Mouse (Mus musculus) MEL (cell line): ENCODE results near the gene Ube2q2.

Source experiments
- CHD1 ChIP-seq: IDR thresholded peaks from 2 replicates; pipeline ENCODE4 v1.6.1; 2012; ENCODE audit warnings: low read depth, mild to moderate bottlenecking, inconsistent platforms, low read length, improper control_type of control experiment
- MAX ChIP-seq: IDR thresholded peaks from 2 replicates; pipeline ENCODE4 v1.6.1; 2011; ENCODE audit warnings: low read length, improper control_type of control experiment
- MEF2A ChIP-seq: IDR thresholded peaks from 2 replicates; pipeline ENCODE4 v1.6.1; 2014; ENCODE audit warnings: low read depth, mild to moderate bottlenecking, inconsistent platforms, low read length, improper control_type of control experiment; ENCODE audit not compliant: poor library complexity, insufficient replicate concordance, severe bottlenecking; ENCODE audit errors: extremely low read depth
- POLR2A ChIP-seq, 2 experiments: IDR thresholded peaks; 2 replicates each; pipeline ENCODE4 v1.6.1; 2011 to 2012; ENCODE audit warnings: low read length in 2 of 2, mild to moderate bottlenecking in 2 of 2, control low read depth in 1 of 2, improper control_type of control experiment in 1 of 2, low read depth in 1 of 2, moderate library complexity in 1 of 2; ENCODE audit not compliant: control insufficient read depth in 1 of 2, insufficient read depth in 1 of 2, poor library complexity in 1 of 2
- ZNF384 ChIP-seq: IDR thresholded peaks from 2 replicates; pipeline ENCODE4 v1.6.1; 2012; ENCODE audit warnings: low read depth, mild to moderate bottlenecking, inconsistent platforms, low read length, improper control_type of control experiment

DNA sequence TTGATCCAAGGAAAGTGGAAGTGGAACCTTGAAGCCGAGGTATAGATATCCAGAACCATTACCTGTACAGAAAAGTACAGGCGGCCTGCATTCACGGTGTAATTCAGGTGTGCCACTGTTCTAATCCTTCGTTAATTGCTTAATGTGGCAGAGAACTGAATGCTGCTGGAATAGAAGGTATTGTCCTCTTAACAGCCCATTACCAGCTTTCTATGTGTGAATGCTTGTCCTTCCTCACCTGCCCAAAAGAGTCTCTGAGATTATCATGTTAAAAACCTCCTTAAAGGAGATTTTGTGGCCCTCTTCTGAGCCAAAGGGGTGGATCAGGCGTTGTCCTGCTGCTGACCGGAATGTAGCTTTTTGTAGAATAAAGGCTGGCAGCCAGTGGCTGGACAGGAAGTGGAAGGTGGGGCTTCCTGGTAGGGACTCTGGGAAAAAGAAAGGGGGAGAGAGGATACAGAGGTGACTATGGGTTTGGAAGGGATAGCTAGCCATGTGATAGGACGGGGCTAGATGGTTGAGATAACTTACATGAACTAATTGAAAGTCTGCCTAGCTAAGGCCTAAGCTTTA, 76.6 kb downstream of the Ube2q2 start:
- no peak for TF ChIP-seq MEF2A
- TF ChIP-seq ZNF384 = no peak
- TF ChIP-seq CHD1 = no peak
- TF ChIP-seq MAX = no peak
- no peak for TF ChIP-seq POLR2A (IDR thresholded peaks at IDR 0.05; ENCODE audit: control insufficient read depth in 1 of 2, insufficient read depth in 1 of 2, low read depth in 1 of 2, low read length in 2 of 2, poor library complexity in 1 of 2)
